Mouse (Mus musculus) myocyte (in vitro differentiated cells): ENCODE measurements around the gene Nek10.

Source experiments
- CEBPB ChIP-seq: IDR thresholded peaks from 2 replicates; pipeline ENCODE4 v1.6.1; 2011; ENCODE audit warnings: mild to moderate bottlenecking, moderate library complexity; ENCODE audit not compliant: poor library complexity, insufficient read depth, severe bottlenecking
- E2F4 ChIP-seq: IDR thresholded peaks from one replicate; pipeline ENCODE4 v1.6.1; 2011; ENCODE audit warnings: mild to moderate bottlenecking, control low read depth, moderate library complexity; ENCODE audit not compliant: insufficient read depth
- MAX ChIP-seq: IDR thresholded peaks from one replicate; pipeline ENCODE4 v1.6.1; 2011; ENCODE audit warnings: low read depth, mild to moderate bottlenecking, control low read depth
- MYOD1 ChIP-seq, 3 experiments: IDR thresholded peaks; one replicate each; pipeline ENCODE4 v1.6.1; 2011; ENCODE audit warnings: control low read depth in 2 of 3, low read depth in 2 of 3, mild to moderate bottlenecking in 2 of 3, moderate library complexity in 1 of 3; ENCODE audit not compliant: insufficient read length in 2 of 3, control insufficient read depth in 1 of 3
- MYOG ChIP-seq, 3 experiments: IDR thresholded peaks; one replicate each; pipeline ENCODE4 v1.6.1; 2011; ENCODE audit warnings: control low read depth in 2 of 3, low read depth in 2 of 3, mild to moderate bottlenecking in 2 of 3; ENCODE audit not compliant: insufficient read length in 2 of 3, control insufficient read depth in 1 of 3, insufficient read depth in 1 of 3
- POLR2A ChIP-seq: IDR thresholded peaks from one replicate; pipeline ENCODE4 v1.6.1; 2011; ENCODE audit warnings: low read depth, mild to moderate bottlenecking, control low read depth, moderate library complexity; ENCODE audit not compliant: insufficient read length
- POLR2AphosphoS2 ChIP-seq: IDR thresholded peaks from one replicate; pipeline ENCODE4 v1.6.1; 2011; ENCODE audit warnings: low read depth, control low read depth; ENCODE audit not compliant: insufficient read length
- SRF ChIP-seq: IDR thresholded peaks from one replicate; pipeline ENCODE4 v1.6.1; 2011; ENCODE audit warnings: low read depth; ENCODE audit not compliant: control insufficient read depth, insufficient read length
- TCF12 ChIP-seq: IDR thresholded peaks from one replicate; pipeline ENCODE4 v1.6.1; 2011; ENCODE audit warnings: mild to moderate bottlenecking, control low read depth; ENCODE audit not compliant: poor library complexity, insufficient read depth, severe bottlenecking
- USF1 ChIP-seq: IDR thresholded peaks from one replicate; pipeline ENCODE4 v1.6.1; 2011; ENCODE audit warnings: low read depth, mild to moderate bottlenecking, control low read depth, moderate library complexity

- TF ChIP-seq POLR2A: no peak
- no peak for TF ChIP-seq USF1
- no peak for TF ChIP-seq TCF12
- no peak for TF ChIP-seq SRF
- TF ChIP-seq CEBPB: no peak
- TF ChIP-seq MYOD1 (IDR thresholded peaks at IDR 0.05; ENCODE audit: control insufficient read depth in 1 of 3, insufficient read length in 2 of 3, low read depth in 2 of 3): peak in 1 of 3 experiments; percentile 34
- peak in 1 of 3 experiments; percentile 27 for TF ChIP-seq MYOG (IDR thresholded peaks at IDR 0.05; ENCODE audit: control insufficient read depth in 1 of 3, insufficient read depth in 1 of 3, insufficient read length in 2 of 3, low read depth in 2 of 3)
- TF ChIP-seq MAX: no peak
- TF ChIP-seq POLR2AphosphoS2: no peak
- no peak for TF ChIP-seq E2F4
Observed at GRCm38 (mm10) chr14:14832520-14833240, 29.5 kb downstream of the Nek10 start.
